Mouse (Mus musculus) heart, embryonic 13.5 days (tissue): ENCODE results near the gene Traf1. TPM values are rescaled to one million over a fixed set of nuclear protein-coding genes. Genes with fewer than 3 reads are reported as not detected.

Experiments used
- ATAC-seq: fragments of 200-750 bp; cut with Nextera tagmentation; 2 replicates; pipeline ENCODE4 v1.8.0; 2017; ENCODE audit warnings: moderate TSS enrichment; ENCODE audit not compliant: insufficient number of reproducible peaks, low FRiP score, low TSS enrichment; ENCODE audit errors: extremely low read depth
- H3K27ac ChIP-seq: fragments of 300-500 bp; sonication (generic); replicated peaks from 2 replicates; pipeline ENCODE4 v1.5.1; 2015; ENCODE audit warnings: moderate library complexity, mild to moderate bottlenecking, inconsistent platforms
- H3K27me3 ChIP-seq: fragments of 300-500 bp; sonication (generic); replicated peaks from 2 replicates; pipeline ENCODE4 v1.6.1; 2015; ENCODE audit warnings: mild to moderate bottlenecking, inconsistent platforms
- H3K36me3 ChIP-seq: fragments of 300-500 bp; sonication (generic); 2 replicates; pipeline ENCODE4 v1.6.1; 2015; ENCODE audit warnings: mild to moderate bottlenecking, inconsistent platforms
- H3K4me1 ChIP-seq: fragments of 300-500 bp; sonication (generic); 2 replicates; pipeline ENCODE4 v1.6.1; 2015; ENCODE audit warnings: inconsistent platforms
- H3K4me2 ChIP-seq: fragments of 300-500 bp; sonication (generic); 2 replicates; pipeline ENCODE4 v1.6.1; 2015; ENCODE audit warnings: inconsistent platforms, mild to moderate bottlenecking, moderate library complexity
- H3K4me3 ChIP-seq: fragments of 300-500 bp; sonication (generic); 2 replicates; pipeline ENCODE4 v1.5.1; 2015; ENCODE audit warnings: moderate library complexity, mild to moderate bottlenecking, inconsistent platforms
- H3K9ac ChIP-seq: fragments of 300-500 bp; sonication (generic); 2 replicates; pipeline ENCODE4 v1.6.1; 2015; ENCODE audit warnings: inconsistent platforms, mild to moderate bottlenecking, moderate library complexity
- H3K9me3 ChIP-seq: fragments of 300-500 bp; sonication (generic); 2 replicates; pipeline ENCODE4 v1.6.1; 2016; ENCODE audit warnings: inconsistent platforms
- WGBS: fragments of 180-500 bp; shearing (Covaris S2); methylation state at CpG from one replicate; pipeline ENCODE4 v1.1.7; 2015; ENCODE audit warnings: mixed read lengths; 5-methylcytosine and 5-hydroxymethylcytosine counted together
- polyA plus RNA-seq: library from polyadenylated mRNA; unstranded; fragments of >200 nt; fragmentation: Nextera tagmentation; extraction: Ambion mirVana; gene quantifications from 2 replicates; pipeline ENCODE4 v1.2.1, GENCODE M21; 2015

Traf1 gene
- polyA plus RNA-seq, 1 experiment from 2014 or later: 1.9 TPM

DNA sequence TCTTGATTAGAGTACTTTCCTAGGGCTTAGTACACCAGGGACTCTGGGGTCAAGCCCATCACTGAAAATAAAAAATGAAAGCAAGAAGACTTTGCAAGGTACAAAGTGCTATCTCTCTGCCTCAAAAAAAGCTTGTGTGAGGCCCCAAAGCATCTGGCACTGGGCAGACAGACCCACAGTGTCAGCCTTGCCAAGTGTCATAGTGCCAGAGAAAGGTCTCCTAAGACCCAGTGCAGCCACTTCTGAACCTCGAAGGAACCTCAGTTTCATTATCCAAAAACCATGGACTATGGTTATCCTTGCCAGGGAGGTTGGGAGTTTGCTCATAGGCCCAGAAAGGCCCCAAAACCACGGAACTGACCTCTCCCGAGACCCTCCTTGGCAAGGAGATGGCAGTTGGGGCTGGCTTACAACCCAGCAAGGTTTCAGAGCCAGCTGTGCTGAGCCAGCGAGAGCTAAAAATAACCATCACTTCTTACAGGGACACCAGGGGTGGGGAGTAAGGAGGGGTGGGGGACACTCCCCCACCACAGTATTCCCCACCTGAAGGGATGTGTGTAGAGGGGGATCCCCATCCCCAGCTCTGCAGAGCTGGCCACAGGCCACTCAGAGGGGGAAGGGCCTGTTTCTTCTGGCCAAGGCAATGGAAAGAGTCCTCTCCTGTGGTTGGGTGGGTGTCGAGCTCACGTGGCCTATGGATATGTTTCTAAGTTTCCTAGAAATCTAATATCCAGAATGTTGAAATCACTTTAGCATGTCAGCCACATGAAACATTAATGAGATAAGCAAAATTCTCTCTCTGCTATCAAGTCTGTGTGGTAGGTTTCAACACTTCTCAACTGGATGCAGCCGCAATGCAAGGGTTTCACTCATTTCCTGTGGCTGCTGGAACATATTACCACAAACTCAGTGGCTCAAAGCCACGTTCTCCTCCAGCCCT is 23.0 kb downstream of the Traf1 start:
- Histone ChIP-seq H3K4me2 (no peak overlapping the region), H3K36me3 (no peaks in the 10 kb centered on the region), H3K27me3 (peaks cover 43% of the 10 kb centered on the region), H3K4me1 (peaks cover 25% of the 10 kb centered on the region), H3K9me3 (no peaks in the 10 kb centered on the region), H3K9ac (no peak overlapping the region), H3K27ac (no peak overlapping the region), H3K4me3 (no peak overlapping the region)
- 46% methylated on average over 8 of the region's 8 CpGs for whole genome bisulfite sequencing
- ATAC-seq: no peak; the same call in 1 of the 2 replicates

DNA sequence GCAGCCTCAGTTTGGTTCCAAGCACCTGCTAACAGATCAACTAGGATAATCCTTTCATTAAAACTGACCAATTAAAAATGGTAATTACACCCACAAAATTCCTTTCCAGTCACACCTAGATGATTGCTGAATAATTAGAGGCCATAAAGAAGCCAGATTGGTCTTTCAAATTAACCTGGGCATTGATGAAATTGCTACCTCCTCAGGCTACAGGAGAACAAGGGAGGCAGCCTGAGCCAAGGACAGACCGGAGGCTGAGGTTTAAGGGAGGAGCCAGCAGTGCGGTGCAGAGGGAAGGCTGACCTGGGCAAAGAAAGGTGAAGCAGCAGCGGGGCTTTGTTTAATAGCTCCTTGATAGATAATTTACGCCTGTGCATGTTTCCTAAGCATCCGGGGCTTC is 24.1 kb downstream of the Traf1 start:
- Histone ChIP-seq H3K4me3 (no peak overlapping the region), H3K36me3 (no peaks in the 10 kb centered on the region), H3K9me3 (no peaks in the 10 kb centered on the region), H3K9ac (no peak overlapping the region), H3K4me2 (no peak overlapping the region), H3K27ac (no peak overlapping the region), H3K4me1 (peaks cover 24% of the 10 kb centered on the region), H3K27me3 (peaks cover 34% of the 10 kb centered on the region)
- ATAC-seq: no peak
- WGBS: 51% methylated on average over 5 of the region's 5 CpGs

DNA sequence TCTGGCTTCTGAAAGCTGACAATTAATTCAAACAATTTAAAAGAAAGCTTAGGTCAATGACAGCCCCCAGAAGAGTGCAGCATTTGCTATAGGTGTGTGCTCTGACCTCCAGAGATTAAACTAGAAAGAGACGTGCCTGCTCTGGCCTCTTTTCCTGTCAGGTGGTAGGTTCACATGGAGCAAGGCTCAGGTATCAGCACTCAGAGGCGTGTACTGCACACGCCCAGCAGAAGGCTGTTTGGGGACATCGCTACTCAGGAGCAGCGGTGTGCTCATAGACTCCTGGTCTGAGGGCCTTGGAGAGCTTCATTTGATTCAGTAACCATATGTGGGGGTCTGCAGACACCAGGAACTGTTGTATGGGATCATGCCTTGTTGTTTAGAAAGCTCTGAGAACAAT is 34.3 kb downstream of the Traf1 start:
- Histone ChIP-seq H3K4me3 (no peak overlapping the region), H3K27me3 (no peaks in the 10 kb centered on the region; the same call in 1 of the 2 replicates), H3K27ac (no peak overlapping the region), H3K9ac (no peak overlapping the region), H3K4me1 (no peaks in the 10 kb centered on the region), H3K9me3 (no peaks in the 10 kb centered on the region), H3K36me3 (no peaks in the 10 kb centered on the region), H3K4me2 (no peak overlapping the region)
- 62% methylated on average over 5 of the region's 5 CpGs for WGBS
- ATAC-seq: no peak

DNA sequence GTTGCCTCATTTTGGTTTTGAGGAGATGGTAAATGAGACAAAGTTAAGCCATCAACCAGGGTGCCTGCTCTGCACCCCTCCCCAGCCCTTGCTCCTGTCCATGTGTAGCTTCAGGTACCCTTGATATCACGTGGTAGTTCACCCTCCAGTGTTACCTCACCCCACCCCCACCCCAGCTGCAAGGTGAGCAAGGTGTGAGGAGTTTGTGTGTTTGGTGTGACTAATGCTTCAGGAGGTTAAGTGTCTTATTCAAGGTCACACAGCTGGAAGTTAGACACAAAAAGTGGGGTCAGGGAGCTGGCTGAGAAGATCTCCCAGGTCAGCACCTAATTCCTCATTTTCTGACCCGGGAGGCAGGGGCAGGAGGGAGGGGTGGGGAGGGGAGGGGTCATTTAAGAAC is 38.8 kb downstream of the Traf1 start:
- Histone ChIP-seq H3K9me3 (no peaks in the 10 kb centered on the region), H3K27me3 (no peaks in the 10 kb centered on the region; the same call in 1 of the 2 replicates), H3K36me3 (no peaks in the 10 kb centered on the region), H3K4me1 (peaks cover 5% of the 10 kb centered on the region; the same call in 1 of the 2 replicates), H3K27ac (no peak overlapping the region), H3K4me2 (no peak overlapping the region), H3K4me3 (no peak overlapping the region), H3K9ac (no peak overlapping the region)
- ATAC-seq: no peak
- WGBS: 16% methylated on average over 2 of the region's 2 CpGs

DNA sequence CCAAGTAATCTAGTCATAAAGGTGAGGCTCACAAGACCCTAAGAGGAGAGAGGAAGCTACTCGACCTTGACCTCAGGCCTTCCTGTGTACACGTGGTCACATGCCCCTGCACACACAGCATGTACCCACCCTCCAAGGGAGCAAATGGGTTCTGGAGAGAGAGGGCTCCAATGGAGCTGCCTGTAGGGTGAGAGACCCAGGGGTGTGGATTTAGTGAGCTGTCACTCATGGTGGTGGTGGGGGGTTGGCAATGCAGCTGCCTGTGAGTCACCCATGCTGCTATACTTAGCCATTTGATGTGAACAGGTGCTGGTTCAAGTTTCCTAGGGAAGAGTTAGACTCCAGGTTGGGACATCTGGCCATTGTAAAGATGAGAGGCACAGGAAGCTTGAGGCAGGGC is 41.4 kb downstream of the Traf1 start:
- Histone ChIP-seq H3K9ac (no peak overlapping the region), H3K4me2 (no peak overlapping the region), H3K4me3 (no peak overlapping the region), H3K9me3 (no peaks in the 10 kb centered on the region), H3K27ac (no peak overlapping the region), H3K4me1 (peaks cover 11% of the 10 kb centered on the region), H3K27me3 (0 out of 2 replicates have a peak, but pooled peaks cover 5% of the 10 kb centered on the region), H3K36me3 (no peaks in the 10 kb centered on the region)
- WGBS: 52% methylated on average over 2 of the region's 2 CpGs
- 0 out of 2 replicates have a peak, but pooled peaks have one; percentile 20 for ATAC-seq

DNA sequence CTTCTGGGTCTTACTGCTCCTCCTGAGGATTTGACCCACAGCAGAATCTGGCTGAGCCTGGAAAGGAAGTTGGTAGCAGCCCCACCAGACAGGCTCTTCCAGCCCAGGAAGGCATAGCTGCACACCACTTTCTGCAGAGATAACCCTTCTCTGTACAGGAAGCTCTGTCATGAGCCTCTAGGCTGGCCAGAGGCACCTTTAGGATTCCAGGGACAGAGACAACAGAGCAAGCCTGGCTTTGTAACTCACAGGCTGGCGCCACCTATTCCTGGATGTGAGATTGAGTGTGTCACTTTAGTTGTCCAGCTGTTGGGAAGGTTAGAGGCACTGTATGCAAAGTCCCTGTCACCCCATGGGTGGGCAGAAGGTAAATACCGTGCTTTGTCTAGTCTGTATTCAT is 46.5 kb downstream of the Traf1 start:
- Histone ChIP-seq H3K9me3 (no peaks in the 10 kb centered on the region), H3K36me3 (no peaks in the 10 kb centered on the region), H3K27ac (peak overlapping the region; percentile 6), H3K4me3 (peak overlapping the region; percentile 71; the same call in 1 of the 2 replicates), H3K4me2 (no peak overlapping the region; the same call in 1 of the 2 replicates), H3K9ac (no peak overlapping the region), H3K4me1 (peaks cover 29% of the 10 kb centered on the region), H3K27me3 (peaks cover 33% of the 10 kb centered on the region)
- ATAC-seq: no peak
- 25% methylated on average over 2 of the region's 2 CpGs for WGBS

DNA sequence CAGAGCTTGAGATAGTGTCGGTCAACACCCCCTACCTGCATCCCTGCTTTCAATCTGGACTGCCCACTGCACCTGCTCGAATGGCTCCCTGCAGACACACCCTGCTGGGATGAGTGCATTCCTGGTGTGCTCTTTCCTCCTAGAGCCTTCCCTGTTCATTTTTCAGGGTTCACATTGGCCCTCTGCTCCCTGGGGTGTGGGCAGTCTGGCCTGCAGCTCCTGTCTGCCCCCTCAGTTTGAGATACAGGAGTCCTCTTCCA is 46.8 kb downstream of the Traf1 start:
- Histone ChIP-seq H3K27me3 (peaks cover 33% of the 10 kb centered on the region), H3K9ac (no peak overlapping the region), H3K9me3 (no peaks in the 10 kb centered on the region), H3K27ac (peak overlapping the region; percentile 6), H3K36me3 (no peaks in the 10 kb centered on the region), H3K4me2 (peak overlapping the region; percentile 97), H3K4me1 (peaks cover 27% of the 10 kb centered on the region), H3K4me3 (peak overlapping the region; percentile 71)
- WGBS: 5% methylated on average over 2 of the region's 2 CpGs
- no peak for ATAC-seq

DNA sequence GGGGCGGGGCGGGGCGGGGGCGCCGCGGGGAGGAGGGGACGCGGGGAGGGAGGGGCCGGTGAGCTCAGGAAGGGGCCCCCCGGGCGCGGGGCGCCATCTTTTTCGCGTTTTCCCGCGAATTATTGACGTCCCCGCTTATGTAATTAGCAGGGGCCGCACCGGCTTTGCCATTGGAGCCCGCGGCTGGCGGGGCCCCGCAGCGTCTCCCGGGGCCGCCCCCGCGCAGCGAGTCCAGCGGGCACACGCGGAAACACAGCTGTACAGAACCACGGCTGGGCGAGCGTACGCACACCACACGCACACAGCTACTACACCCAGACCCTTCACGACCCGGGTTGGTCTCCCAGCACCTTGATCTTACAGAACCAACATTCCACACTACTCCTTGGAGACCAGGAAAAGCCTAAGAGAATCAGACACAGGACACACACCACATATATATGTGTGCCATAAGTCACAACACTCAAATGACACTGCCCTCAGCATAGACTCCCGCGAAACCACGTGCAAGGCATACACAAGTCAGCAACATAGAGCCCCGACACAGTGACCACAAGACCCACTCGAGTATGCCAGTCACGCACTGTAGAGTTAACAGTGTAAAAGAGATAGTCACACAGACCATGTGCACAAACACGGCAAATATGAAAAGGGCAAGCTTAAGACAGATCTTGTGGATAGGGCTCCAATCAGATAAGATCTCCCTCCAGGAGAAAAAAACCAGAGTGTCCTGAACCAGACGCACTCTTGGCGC is 47.3 kb downstream of the Traf1 start:
- peak overlapping the region; percentile 97 for H3K4me2 ChIP-seq
- peak overlapping the region; percentile 71 for H3K4me3 ChIP-seq
- 0 out of 2 replicates have a peak, but pooled peaks have one; percentile 18 for ATAC-seq
- H3K27me3 ChIP-seq: peaks cover 33% of the 10 kb centered on the region
- no peaks in the 10 kb centered on the region for H3K9me3 ChIP-seq
- peaks cover 27% of the 10 kb centered on the region for H3K4me1 ChIP-seq
- H3K27ac ChIP-seq: no peak overlapping the region
- WGBS: 3% methylated on average over 37 of the region's 50 CpGs
- no peaks in the 10 kb centered on the region for H3K36me3 ChIP-seq
- peak overlapping the region; percentile 82 for H3K9ac ChIP-seq

DNA sequence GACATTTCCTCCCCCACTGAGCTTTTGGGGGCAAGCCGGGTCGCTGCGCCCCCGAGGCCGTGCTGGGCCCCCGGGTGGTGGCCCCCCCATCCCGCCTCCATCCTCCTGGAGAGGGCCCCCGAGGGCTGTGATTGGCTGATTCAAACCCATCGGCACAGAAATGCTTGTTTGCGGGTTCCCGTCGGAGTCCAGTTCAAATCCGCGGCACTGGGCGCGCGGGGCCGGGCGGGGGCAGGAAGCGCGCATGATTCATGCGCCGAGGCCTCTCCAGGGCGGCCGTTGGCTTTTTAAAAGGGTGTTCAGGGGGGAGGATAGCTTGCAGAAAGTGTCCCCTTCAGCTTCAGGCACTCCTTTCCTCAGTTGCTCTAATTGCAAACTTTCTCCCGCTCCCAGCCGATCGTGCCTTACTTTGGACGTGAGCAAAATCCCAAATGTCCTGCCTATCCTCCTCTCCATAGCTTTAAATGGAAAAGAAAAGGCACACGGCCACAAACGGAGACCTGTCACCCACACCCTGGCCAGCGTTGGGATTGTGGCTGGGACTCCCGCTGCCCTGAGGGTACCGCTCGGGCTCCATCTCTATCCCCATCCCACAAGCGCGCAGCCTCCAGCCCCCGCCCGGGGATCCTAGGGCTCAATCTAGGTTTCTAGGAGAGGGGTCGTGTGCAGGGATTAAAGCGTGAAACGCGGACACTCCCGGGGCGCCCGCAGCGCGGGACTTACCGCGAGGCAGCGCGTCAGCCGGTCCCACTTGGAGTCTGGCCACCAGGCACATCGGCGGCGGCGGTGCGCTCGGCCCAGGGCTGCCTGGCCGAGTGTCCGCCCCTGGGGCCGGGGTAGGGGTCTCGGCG is 48.1 kb downstream of the Traf1 start, which contains the start of gene Phf19:
Gene Phf19, minus strand, starts transcription at position 809 of the 851 bp plus-strand sequence.
- Histone ChIP-seq H3K9ac (peak within 1 kb of the TSS; percentile 82), H3K9me3 (no peaks in the 10 kb centered on the region), H3K4me2 (peak within 1 kb of the TSS; percentile 97), H3K4me1 (peaks cover 27% of the 10 kb centered on the region), H3K27ac (peak within 1 kb of the TSS; percentile 6; the same call in 1 of the 2 replicates), H3K36me3 (no peaks in the 10 kb centered on the region), H3K4me3 (peak within 1 kb of the TSS; percentile 71), H3K27me3 (peaks cover 36% of the 10 kb centered on the region)
- under 1% methylated on average over 64 of the region's 64 CpGs for WGBS
- 0 out of 2 replicates have a peak, but pooled peaks have one; percentile 11 for ATAC-seq

DNA sequence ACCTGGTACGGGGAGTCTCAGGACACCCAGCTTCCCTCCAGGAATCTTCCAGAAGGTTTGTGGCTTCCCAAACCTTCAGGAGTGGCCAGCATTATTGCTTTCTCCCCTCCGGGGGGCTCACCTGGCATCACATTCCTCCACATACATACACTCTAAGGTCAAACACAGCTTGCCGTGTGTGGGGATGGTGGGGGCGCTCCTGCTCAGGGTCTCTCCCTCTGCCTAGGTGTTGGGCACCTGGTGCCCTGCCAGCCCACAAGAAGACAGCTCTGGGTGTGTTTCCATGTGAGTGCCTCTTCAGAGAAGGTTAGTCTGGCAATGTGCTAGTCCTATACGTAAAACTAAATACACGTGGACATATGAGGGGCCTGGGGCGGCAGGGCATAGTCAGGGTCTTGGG is 49.0 kb downstream of the Traf1 start:
- H3K4me1 ChIP-seq: peaks cover 27% of the 10 kb centered on the region
- no peak for ATAC-seq
- H3K9ac ChIP-seq: peak overlapping the region; percentile 82; the same call in 1 of the 2 replicates
- H3K9me3 ChIP-seq: no peaks in the 10 kb centered on the region
- H3K27me3 ChIP-seq: peaks cover 37% of the 10 kb centered on the region
- no peaks in the 10 kb centered on the region for H3K36me3 ChIP-seq
- peak overlapping the region; percentile 71 for H3K4me3 ChIP-seq
- WGBS: 50% methylated on average over 7 of the region's 7 CpGs
- no peak overlapping the region for H3K27ac ChIP-seq
- H3K4me2 ChIP-seq: peak overlapping the region; percentile 97
